Mouse (Mus musculus) layer of hippocampus, adult 2 months (tissue): ENCODE data around the gene Rgs6. TPM values are rescaled to one million over a fixed set of nuclear protein-coding genes. Genes with fewer than 3 reads are reported as not detected.
A peak's percentile ranks its signal among the peaks of the same experiment; 100 is the strongest.

Source experiments
- DNase-seq, 2 experiments: peaks; one replicate each; pipeline ENCODE4 v3.0.0; 2022; ENCODE audit warnings: low spot score in 2 of 2
- H3K27ac ChIP-seq: fragments of 200-600 bp; 2 replicates; pipeline ENCODE4 v1.8.1; 2022
- H3K4me3 ChIP-seq: fragments of 200-600 bp; 2 replicates; pipeline ENCODE4 v1.8.1; 2022; ENCODE audit warnings: mild to moderate bottlenecking
- CTCF ChIP-seq: fragments of 200-600 bp; conservative IDR thresholded peaks from 2 replicates; pipeline ENCODE4 v1.8.1; 2022; ENCODE audit warnings: antibody characterized with exemption, mild to moderate bottlenecking, moderate library complexity
- long read RNA-seq, 2 experiments: library from polyadenylated mRNA; stranded (forward); transcript quantifications; one replicate each; pipeline ENCODE4 v2.0.0; 2021; ENCODE audit warnings: borderline mapping rate in 2 of 2
- total RNA-seq, 2 experiments: library from RNA; stranded (reverse); gene quantifications; 2 replicates each; pipeline ENCODE4 v1.2.3; 2021

Gene Rgs6
- 10 to 100 TPM; 10.2 to 10.4 TPM for total RNA-seq
- long read RNA-seq, experiment 1, partial matches to known transcripts, result 1 of 3 reads
- long read RNA-seq, experiment 1, other reads (novel, unspliced or antisense), result 2 of 3 reads
- long read RNA-seq, experiment 2, result 0 reads

GRCm38 (mm10) chr12:82588017-82588416, at the start of gene Rgs6:
TSS of gene Rgs6 (plus strand) at chr12:82588292.
- no peak within 1 kb of the TSS for H3K27ac ChIP-seq
- H3K4me3 ChIP-seq, result no peak within 1 kb of the TSS
- no peak for DNase-seq
- TF ChIP-seq CTCF, result no peak

DNA sequence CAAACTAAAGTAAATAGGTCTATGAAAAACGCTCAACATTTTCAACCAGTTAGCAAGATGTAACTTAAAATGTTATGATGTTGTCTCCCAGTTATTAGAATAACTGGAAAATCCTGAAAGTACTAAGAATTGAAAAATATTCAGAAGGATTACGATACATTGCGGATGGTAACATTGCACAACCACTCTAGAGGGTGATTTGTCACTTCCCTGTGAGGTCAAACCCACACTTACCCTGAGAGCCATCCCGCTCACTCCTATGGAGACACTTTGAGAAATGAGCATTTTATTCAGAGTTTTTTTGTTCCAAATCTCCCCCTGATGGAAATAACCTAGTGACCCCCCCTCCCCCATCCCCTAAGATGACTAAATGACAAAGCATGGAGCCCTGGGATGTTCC, 41.0 kb upstream of the Rgs6 start:
- no peak for TF ChIP-seq CTCF
- Histone ChIP-seq H3K4me3 (no peak overlapping the region), H3K27ac (no peak overlapping the region)

GRCm38 (mm10) chr12:82549228-82549627, 38.9 kb upstream of the Rgs6 start:
- no peak overlapping the region for H3K4me3 ChIP-seq
- no peak overlapping the region for H3K27ac ChIP-seq
- DNase-seq, result no peak
- TF ChIP-seq CTCF, result no peak

More for the DNA sequence above, 41.0 kb upstream of the Rgs6 start:
- DNase-seq, result no peak

GRCm38 (mm10) chr12:82550076-82550475, 38.0 kb upstream of the Rgs6 start:
- no peak overlapping the region for H3K4me3 ChIP-seq
- DNase-seq, result no peak
- TF ChIP-seq CTCF, result no peak
- H3K27ac ChIP-seq, result no peak overlapping the region

- DNase-seq, result no peak
- Histone ChIP-seq H3K27ac (no peak overlapping the region), H3K4me3 (no peak overlapping the region)
- no peak for TF ChIP-seq CTCF
These were observed 35.7 kb upstream of the Rgs6 start for GRCm38 (mm10) chr12:82552376-82552775.

DNA sequence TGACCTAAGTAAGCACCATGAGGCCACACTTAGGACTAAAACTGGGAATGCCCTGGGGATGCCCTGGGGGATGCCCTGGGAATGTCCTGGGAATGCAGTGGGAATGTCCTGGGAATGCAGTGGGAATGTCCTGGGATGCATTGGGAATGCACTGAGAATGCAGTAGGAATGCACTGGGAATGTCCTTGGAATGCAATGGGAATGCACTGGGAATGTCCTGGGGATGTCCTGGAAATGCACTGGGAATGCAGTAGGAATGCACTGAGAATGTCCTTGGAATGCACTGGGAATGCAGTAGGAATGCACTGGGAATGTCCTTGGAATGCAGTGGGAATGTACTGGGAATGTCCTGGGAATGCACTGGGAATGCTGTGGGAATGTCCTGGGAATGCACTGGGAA, 25.2 kb upstream of the Rgs6 start:
- no peak for TF ChIP-seq CTCF

DNA sequence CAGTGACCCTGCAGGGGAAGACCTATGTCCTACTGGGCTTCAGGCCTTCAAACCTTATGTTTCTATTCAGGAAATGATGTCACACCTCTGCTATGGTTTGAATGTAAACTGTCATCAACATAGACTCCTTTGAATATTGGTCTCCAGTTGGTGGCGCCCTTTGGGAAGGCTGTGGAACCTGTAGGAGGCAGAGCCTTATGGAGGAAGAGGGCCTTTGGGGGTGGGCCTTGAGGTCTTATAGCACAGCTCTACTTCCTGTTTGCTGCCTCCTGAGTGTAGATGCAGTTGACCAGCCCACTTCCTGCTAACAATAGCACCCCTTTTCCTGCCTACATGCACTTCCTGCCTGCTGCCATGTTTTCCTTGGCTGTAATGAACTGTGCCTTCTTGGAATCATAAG, 19.7 kb upstream of the Rgs6 start:
- H3K27ac ChIP-seq, result no peak overlapping the region
- no peak for DNase-seq
- H3K4me3 ChIP-seq, result no peak overlapping the region
- peak; percentile 25; the same call in 1 of the 2 replicates for TF ChIP-seq CTCF

More for the DNA sequence above, 25.2 kb upstream of the Rgs6 start:
- no peak overlapping the region for H3K27ac ChIP-seq
- DNase-seq, result no peak
- no peak overlapping the region for H3K4me3 ChIP-seq

- no peak for TF ChIP-seq CTCF
- DNase-seq, result peak in 1 of 2 experiments; percentile 52
- no peak overlapping the region for H3K4me3 ChIP-seq
- no peak overlapping the region for H3K27ac ChIP-seq
These were observed 15.4 kb upstream of the Rgs6 start for GRCm38 (mm10) chr12:82572706-82573105.

DNA sequence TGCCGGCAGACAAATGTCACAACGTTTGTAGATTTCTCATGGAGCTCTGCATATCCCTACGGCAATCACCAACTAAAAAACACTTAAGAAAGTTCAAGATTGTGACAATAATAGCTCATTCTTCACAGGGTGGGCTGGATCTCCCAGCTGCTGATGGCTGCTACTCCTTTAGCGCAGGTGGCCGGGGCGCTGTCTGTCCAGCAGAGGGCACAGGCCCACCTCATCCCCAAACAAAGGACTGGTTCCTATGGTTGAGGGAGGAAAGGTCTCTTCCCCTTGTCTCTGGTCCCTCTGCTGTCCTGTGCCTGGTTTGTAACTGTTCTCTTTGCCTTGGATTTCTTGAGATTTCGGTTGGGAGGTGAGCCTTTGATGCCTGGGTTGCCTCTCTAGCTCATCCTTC, 1.5 kb upstream of the Rgs6 start:
- no peak overlapping the region for H3K27ac ChIP-seq

GRCm38 (mm10) chr12:82587348-82587895, 670 bp upstream of the Rgs6 start:
- TF ChIP-seq CTCF, result no peak

More for the DNA sequence above, 1.5 kb upstream of the Rgs6 start:
- DNase-seq, result no peak
- peak; percentile 54 for TF ChIP-seq CTCF
- no peak overlapping the region for H3K4me3 ChIP-seq

DNA sequence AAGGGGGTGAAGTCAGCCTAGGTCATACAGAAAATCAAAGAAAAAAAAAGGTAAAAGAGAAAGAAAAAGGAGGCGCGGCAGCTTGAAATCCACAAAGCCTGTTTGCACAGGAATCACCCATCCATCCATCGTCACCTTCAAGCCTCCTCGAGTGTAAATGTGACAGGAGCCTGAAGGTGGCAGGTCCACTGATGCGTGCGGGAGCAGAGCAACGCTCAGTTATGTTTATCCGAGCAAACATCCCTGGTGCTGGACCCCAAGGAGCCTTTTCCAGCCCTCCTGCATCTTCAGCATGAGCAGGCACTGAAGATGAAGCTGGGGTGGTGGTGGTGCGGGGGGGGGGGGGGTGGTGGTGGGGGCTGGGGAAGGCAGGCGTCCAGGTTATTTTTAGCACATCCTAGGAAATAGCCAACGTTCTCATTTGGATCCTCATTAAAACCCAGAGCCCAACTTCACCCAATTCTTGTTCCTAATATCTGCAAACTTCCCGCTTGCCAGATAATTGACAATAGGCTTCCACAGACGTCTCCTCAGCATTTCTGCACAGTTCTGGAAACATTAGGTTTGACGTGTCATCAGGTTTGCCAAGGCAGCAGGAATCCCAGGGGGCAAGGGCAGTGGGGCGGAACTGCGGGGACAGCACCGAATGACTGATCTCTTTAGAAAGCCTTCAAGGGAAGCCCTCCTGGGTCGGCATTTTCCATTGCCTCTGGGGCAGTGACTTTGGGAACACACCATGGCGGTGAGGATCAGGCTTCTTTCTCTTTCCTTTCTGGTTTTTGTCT, 946 bp downstream of the Rgs6 start:
- DNase-seq, result no peak
- no peak overlapping the region for H3K27ac ChIP-seq
- TF ChIP-seq CTCF, result no peak
- no peak overlapping the region for H3K4me3 ChIP-seq

More at GRCm38 (mm10) chr12:82587348-82587895, 670 bp upstream of the Rgs6 start:
- DNase-seq, result no peak
- Histone ChIP-seq H3K27ac (no peak overlapping the region), H3K4me3 (no peak overlapping the region)

DNA sequence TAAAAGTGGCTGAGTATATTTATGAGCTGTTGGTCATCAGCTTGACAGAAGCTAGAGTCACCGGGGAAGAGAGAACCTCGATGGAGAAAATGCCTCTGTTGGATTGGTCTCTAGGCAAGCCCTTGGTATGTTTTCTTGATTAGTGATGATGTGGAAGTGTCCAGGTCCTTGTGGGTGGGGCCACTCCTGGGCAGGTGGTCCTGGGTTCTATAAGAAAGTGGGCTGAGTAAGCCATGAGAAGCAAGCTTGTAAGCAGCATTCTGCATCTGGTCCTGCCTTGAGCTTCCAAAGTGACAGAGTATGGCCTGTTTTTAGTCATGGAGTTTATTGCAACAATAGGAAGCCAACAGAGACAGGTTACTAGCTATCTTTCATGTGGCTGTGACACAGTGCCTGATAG, 10.9 kb downstream of the Rgs6 start:
- Histone ChIP-seq H3K4me3 (no peak overlapping the region), H3K27ac (no peak overlapping the region)
- TF ChIP-seq CTCF, result no peak
- no peak for DNase-seq

GRCm38 (mm10) chr12:82600406-82600805, 12.3 kb downstream of the Rgs6 start:
- Histone ChIP-seq H3K4me3 (no peak overlapping the region), H3K27ac (no peak overlapping the region)
- no peak for DNase-seq
- no peak for TF ChIP-seq CTCF

GRCm38 (mm10) chr12:82602823-82603222, 14.7 kb downstream of the Rgs6 start:
- TF ChIP-seq CTCF, result no peak
- DNase-seq, result no peak
- no peak overlapping the region for H3K4me3 ChIP-seq
- H3K27ac ChIP-seq, result no peak overlapping the region
